Mouse (Mus musculus) olfactory bulb, adult 2 months (tissue): ENCODE data around the gene Chga.

Experiments
- CTCF ChIP-seq: fragments of 200-500 bp; IDR thresholded peaks from 2 replicates; pipeline ENCODE4 v1.5.1; 2012; ENCODE audit warnings: low read depth, mild to moderate bottlenecking, low read length, moderate library complexity; ENCODE audit not compliant: insufficient read depth
- POLR2A ChIP-seq: fragments of 200-500 bp; IDR thresholded peaks from 2 replicates; pipeline ENCODE4 v1.6.1; 2012; ENCODE audit warnings: mild to moderate bottlenecking, low read depth, low read length, moderate library complexity; ENCODE audit not compliant: insufficient read depth

DNA sequence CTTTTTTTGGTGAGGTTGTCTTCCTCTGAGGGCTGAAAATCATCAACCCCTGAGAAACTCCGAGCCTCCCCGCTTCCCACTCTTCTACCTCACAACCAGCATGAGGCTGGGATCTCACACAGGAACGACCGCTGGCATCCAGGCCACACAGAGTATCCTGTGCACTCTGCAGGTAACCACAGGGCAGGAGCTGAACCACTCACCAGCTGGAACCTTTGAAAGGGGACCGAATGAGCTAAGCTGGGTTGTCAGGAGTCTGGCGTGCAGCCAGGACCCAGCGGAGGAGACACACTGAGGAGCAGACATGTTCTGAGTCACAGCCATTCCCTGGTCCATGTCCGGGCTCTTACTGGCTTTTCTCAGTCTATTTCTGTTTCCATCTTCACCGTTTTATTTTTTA lies 38.9 kb downstream of the Chga start:
- no peak for TF ChIP-seq CTCF
- no peak for TF ChIP-seq POLR2A
